Mouse (Mus musculus) adrenal gland, adult (tissue): ENCODE measurements around the gene Ncor2.

ENCODE experiments used
- DNase-seq, 2 experiments: peaks; one replicate each; pipeline ENCODE4 v3.0.0; 2022 to 2023; ENCODE audit warnings: low spot score in 1 of 2; ENCODE audit not compliant: inconsistent age in 2 of 2

Ncor2 gene

DNA sequence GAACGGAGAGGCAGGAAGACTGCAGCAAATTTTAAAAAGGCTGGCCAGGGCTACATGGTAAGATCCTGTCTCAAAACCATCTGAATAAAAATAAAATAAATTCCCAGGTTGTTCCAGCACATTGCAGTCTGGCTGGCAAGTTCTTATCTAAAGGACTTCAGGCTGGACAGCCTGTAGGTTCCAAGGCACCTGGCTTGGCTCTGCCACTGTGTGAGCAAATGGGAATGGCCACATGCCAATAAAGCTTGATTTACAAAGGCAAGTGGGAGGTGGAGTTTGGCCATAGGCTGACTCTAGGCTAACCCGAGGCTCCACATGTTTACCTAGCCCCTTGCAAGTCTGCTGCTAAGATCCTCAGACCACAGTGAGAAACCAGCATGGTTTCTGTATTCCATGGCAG, 108.6 kb downstream of the Ncor2 start:
- DNase-seq, result peak in 1 of 2 experiments; percentile 77

DNA sequence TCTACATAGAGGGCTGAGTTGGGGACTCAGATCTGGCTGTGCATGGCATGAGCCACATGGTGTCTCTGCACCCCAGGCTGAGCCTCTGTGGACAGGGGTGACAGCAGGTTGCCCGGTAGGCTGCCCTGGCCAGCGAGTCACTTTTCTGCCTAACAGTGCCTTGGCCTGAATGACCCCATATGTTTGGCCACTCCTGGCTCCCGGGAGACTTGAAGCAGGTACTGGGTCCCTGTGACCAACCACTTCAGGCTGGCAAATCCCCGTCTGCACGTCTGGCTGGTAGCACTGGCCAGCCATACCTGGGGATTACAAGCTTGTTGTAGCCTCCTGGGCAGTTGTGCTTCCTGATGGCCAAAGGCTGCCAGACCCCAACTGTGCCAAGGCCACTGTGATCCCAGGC, 109.1 kb downstream of the Ncor2 start:
- DNase-seq, result peak; percentile 30 to 61

DNA sequence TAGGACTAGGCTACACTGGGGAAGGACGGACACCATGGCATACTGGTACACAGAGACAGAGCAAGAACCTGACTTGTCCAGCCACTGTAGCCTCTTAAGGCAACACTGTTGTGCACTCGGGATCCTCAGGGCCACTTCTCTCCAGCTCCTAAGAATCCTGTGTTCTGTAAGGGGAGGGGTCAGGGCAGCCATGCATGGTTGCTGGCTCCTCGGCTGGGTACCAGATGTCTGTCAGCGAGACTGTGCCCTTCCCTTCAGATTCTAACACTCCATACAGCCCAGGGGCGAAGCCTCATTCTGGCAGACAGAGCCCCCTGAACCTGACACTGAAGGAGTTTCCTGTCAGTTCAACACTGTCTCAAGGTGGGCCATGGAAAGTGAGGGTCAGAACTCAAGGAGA, 109.6 kb downstream of the Ncor2 start:
- DNase-seq, result no peak

DNA sequence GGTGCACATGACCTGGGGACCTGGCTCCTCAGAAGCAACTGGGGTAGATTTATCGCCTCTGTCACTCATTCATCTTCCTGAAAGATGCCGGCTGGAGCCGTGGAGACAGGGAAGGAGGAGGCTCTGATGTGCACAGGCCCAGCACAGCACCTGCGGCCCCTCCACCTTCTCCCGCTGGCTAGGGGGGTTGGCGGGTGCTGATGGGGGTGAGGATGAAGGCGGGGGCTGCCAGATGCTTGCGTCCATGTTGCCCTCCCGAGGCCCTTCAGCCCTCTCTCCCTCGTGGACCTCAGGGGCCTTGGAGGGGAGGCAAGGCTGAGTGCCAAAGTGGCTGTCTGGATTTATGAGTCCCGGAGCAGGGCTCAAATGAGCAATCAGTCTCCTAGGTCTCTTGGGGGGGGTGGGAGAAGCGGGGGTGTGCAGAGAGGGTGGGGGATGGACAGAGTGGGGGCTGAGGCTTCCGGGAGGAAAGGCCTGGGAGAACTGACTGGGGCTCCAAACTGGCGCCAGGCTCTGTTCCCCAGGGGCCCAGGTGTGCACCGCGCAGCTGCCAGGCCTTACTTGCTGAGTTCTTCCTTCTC, 110.6 kb downstream of the Ncor2 start:
- peak; percentile 67 to 84 for DNase-seq

DNA sequence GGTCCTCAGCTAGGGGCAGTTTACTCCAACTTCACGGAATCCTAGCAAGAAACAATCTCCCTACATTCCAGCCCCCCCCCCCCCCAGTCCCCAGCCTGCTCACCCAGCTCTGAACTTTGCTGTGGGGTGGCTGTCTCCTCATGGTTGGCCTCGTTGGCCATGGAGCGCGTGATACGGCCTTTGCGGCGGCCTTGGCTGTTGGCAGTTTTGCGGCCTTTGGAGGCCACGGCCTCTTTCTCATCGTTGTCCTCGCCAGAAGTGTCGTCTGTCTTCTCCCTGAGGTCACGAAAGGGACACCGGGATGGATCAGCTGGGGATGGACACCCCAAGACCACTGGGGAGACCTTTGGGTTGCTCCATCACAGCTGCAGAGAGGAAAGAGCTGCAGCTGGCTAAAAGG, 111.3 kb downstream of the Ncor2 start:
- peak; percentile 90 to 95 for DNase-seq

DNA sequence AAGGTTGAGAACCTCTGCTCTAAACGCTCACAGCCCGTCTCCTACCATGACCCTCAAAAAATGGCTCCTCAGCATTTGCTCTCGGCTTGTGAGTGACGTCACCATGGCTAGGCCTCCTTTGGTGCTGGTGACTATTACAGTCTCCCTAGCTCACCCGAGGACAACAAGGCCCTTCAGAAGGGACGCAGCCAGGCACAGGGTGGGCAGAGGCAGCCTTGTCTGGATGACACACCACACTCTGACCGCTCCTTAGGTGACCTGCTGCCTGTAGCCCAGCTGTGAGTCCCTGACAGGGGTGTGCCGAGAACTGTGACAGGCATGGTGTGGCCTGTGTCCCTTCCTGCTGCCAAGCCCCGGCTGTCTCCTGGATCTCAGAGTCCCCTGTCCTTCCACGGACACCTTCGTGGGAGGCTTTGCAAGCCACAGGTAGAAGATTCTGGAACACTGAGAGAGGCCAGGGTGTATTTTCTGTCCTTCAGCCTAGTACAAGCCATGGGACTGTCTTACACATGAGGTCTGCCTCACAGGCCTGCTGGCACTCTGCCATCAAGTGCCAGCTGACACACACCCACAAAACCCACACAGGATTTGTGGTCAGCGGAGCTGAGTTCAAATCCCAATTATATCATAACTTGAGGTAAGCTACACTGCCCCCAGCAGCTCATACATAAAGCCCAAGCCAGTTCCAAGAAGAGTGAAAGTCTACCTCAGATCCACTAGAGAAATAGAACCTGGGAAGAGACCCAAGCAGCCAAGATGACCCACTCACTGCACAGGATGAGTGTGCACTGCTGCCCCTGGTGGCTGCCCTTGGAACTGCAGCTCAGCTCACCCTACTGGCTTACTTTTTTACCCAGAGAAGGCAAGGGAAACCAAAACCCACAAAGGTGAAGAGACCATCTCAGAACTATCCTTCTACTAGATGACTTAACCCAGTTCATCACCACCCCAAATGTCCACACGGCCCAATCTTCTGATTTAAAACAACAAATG, 112.2 kb downstream of the Ncor2 start:
- DNase-seq, result peak; percentile 86 to 96

DNA sequence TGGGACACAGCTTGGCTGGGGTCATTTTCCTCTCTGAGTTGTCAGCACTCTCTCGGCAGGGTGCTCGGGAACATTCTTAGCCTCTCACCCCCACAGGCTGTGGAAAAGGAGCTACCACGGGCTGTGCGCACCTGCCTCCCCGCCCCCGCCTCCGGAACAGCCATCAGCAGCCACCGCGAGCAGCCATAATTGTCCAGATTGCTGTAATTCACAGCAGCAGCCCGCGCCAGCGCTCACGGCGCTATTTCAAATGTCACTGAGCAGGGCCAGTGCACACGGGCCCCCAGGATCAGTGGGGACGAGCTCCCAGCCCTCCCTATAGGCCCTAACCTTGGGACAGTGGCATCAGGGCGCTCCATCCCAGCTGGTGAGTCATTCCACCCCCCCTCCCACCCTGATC, 116.0 kb downstream of the Ncor2 start:
- DNase-seq, result peak; percentile 45 to 66

DNA sequence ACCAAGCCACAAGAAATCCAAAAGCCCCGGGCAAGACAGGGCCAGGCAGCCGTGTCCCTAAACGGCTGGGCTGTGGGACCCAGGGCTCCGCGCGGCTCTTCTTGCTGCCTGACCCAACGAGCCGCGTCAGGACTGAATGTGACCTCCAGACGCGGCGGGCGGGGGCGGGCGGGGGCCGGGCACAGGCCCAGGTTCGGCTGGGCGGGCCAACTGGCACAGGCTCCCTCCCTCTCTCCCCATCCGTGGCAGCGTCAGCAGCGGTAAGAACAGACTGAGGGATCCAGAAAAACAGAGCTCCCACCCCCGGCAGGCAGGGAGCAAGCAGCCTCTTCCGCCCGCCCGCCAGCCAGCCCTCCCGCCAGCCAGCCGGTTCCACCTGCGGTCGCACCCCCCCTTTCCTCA, 120.8 kb downstream of the Ncor2 start:
- peak; percentile 89 to 94 for DNase-seq

DNA sequence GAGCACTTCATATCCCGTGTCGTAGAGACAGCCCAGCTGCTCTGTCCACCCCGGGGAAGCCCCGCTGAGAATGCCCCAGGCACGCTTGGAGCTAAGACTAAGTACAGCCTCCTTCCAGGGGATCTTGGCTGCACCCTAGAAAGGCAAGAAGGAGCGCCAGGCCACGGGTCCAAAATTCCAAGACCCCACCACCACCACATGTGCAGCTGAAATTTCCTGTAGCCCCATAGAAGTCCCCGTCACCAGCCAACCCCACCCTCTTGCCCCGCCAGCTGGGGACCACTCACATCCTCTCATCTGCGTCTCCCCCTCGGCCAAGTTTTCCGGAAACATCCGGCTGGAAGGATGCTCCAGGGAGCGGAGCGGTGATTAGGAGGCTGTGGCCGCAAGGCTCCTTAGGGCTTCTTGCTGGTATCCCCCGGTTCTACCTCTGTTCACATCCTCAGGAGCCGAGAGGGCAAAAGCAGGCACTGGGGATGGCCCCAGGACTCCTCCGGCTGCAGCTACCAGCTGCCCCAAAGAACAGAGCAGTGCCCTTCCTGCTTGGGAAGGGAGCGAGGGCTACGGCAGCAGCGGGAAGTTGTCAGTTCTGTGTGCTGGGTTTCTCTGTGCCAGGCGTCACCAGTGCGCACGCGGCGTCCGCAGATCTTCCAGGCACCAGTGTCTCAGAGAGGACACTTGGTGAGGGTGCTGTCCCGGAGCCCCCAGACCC, 121.3 kb downstream of the Ncor2 start:
- peak; percentile 40 to 75 for DNase-seq

DNA sequence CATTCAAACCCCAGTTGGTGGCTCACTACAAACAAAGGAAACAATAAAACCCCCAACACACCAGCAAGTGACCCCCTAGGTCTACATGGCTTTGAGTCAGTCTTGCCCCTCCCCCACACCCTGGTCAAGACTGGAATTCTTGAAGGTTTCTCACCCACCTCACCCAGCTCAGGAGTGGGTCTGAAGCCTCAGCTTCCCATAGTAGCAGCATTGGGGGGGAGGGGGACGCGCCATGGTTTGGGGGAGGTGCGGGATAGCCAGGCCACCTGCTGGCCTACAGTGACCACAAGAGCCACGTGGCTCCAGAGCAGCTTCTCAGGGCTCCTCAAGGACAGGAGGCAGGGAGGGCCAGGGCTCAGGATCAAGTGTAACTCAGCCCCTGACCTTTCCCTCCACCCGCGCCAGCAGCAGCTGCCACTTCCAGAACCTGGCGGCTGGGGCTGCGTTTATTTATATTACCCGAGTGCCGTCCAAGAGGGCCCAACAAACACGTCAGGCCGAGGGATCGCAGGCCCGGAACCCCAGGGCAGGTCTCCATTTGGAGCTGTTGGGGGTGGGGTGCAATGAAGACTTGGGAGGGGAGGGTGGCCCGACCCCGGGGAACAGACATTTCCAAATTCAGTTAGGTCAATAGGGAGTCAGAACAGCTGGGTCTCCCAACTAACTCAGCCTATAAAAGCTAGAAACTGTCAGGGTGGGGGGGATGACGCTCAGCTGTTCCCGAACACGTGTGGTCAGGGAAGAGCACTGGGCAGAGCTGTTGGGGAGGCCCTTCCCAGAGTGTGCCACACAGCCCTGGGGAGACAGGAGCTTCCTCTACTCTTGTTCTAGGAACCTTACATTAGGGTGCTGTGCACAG, 122.1 kb downstream of the Ncor2 start:
- DNase-seq, result peak; percentile 87 to 93

DNA sequence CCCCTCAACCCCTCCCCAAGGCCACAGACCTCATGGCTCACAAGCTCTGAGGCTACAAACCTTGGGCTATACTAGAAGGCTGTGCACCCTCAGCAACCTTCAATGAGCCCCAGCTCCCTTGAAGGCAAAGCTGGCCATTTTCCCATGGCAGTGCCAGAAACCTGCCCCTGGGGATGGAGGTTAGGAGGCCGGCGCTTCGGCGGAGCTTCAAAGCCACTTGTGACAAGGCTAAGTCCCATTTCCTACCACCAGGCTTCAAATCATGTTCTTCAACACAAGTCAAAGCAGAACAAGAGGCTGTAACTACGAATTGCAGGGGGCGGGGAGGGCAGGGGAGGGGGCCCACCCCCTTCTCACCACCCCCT, 122.7 kb downstream of the Ncor2 start:
- peak; percentile 71 to 87 for DNase-seq

DNA sequence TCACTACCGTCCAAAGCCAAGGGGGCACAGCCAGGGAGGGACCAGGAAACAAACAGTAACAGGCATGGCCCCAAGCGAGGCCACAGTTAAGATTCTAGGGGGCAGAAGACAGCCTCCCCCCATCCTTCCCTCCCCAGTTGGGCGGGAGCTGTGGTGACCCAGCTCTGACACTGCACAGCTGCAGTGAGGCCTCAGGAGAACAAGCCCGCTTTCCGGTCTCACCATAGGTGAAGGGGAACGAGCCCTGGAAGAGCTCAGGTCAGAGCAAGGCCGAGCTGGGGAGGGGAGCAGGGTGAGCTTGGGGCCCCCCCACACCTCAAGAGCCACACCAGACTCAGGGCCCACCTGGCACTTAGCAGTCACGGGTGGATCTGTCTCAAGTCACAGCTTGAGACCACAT, 123.1 kb downstream of the Ncor2 start:
- no peak for DNase-seq

DNA sequence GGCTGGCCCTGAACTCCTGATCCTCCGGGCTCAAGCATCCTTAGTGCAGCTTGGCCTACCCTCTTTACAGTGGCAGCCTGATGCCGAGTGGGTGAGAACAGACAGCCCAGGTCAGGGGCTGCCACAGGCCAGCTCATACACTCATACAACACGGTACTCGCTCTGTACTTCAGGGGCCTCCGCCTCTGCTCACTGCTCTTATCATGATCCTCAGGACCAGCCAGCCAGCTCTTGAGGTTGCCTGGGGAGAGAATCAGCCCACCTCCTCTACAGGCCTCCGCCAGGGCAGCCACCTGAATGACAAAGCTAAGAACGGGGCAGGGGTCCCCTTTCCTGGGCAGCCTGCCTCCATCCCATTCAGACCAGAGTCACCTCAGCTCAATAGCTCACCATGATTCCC, 125.4 kb downstream of the Ncor2 start:
- DNase-seq, result no peak

DNA sequence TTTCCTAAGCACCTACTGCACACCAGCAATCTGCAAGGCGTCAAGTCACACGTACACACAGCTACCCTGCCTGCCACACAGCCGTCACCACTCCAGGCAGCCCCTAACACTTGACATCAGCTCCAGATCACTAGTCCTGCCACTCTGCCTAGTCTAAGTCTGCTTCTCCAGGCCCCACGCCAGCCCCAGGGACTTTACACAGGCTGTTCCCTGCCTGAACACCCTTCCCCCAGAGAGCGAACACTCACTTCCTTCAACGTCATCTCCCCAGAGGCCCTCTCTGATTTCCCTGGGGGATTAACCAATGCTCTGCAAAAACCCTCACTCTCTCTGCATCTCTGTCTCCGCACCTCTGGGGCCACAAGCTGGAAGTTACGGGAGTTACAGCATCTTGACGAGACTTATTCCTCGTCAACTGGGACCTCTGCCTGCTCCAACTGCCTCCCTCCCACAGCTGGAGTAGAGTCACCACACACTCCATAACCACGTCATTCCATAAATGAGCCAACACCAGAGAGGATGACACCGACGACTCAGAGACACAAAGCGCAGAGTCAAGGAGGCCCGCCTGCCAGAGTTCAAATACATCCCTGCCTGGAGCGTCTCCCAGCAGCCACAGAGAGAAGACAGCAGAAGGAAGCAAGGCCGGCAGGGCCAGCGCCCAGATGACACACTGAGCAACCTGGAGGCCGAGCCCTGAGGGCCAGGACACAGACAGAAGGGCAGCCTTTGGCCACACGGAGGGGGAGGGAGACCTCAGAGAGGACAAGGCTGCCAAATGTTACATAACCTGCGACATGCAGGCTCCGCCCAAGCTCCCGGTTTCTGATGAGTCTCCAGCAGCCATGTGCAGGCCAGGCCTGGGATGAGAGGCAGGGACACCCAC, 126.2 kb downstream of the Ncor2 start:
- peak; percentile 94 to 97 for DNase-seq

DNA sequence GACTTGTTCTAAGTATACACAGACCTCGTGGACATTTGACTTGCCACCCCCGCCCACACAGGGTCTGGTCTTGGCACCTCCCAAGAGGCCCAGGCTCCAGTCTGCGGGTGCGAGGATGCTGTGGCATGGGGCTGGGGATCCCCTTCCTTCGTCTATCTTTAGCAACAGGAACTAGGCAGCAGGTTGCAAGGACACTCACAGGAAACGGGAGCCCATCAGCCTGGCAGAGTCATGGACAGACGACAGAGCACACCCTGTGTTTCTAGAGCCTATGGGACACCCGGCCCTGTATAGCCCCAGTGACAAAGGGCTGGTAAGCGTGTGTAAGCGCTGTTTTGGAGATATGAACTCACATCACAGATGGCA, 126.8 kb downstream of the Ncor2 start:
- DNase-seq, result peak; percentile 40 to 67

DNA sequence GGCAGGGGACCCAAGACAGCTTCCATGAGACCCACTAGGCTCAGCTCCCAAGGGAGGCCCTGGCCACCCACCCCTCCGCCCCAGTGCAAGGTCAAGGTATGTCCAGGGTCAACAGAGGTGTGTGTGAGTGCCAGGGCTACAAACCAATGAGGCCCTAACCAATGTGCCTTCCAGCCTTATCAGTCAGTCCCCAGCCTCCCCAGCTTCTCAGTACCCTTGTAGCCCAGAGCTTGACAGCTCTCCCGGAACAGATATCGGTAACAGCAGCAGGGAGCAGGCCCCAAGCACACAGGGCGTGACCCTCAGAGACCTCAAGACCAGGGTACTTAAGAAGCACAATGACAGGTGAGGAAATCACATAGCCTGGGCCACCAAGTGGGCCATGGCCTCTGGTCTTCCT, 129.5 kb downstream of the Ncor2 start:
- DNase-seq, result no peak

DNA sequence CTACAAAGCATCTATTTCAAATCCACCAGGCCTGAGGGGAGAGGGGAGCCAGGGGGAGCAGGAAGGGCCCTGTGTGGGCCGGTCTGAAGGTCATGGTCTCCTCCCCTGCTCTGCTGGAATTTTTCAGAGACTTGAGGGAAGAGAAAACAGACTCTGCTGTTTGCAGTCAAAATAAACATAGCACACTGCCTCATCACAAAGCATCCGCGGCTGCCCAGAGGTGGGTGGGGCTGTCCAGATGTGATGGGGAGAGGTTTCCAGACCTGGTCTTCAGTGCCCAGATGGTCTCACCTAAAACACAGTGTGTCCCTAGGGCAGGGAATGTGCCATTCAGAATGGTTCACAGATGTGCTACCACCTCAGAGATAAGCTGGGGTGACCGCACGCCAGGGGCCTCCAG, 132.6 kb downstream of the Ncor2 start:
- no peak for DNase-seq

DNA sequence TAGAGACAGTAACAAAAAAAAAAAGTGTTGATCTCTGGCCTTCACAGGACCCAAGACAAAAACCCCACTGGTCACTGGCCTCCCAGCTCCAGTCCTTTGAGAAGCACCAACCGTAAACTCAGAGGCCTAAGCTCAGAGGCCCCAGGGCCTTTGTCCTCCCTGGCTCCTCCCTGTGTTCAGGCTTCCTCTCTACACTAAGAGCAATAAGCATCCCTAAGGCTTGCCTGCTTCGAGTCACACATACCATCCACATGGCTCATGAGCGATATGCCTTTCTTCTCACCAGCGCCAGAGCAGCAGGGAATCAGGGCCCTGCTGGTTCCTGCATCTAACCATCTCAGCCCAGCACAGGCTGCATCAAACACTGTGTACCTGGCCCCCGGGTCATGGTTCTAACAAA, 133.8 kb downstream of the Ncor2 start:
- no peak for DNase-seq

DNA sequence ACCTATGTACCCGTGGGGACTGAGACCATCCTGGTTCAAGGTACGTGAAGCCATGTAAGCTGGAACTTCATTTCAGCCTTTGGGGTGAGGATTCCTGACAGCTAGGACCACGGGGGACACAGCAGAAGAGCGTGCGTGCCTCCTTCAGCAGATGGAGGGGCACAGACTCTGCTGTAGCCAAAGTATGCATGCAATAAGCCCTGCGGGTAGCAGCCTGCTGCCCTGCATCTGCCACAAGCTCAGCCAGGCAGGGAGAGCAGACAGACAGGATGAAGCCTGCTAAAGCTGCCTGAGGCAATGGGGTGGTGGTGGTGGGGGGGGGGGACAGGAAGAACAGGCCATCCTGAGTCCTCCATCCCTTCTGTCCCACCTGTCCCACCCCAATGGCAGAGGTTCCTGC, 135.6 kb downstream of the Ncor2 start:
- DNase-seq, result no peak

DNA sequence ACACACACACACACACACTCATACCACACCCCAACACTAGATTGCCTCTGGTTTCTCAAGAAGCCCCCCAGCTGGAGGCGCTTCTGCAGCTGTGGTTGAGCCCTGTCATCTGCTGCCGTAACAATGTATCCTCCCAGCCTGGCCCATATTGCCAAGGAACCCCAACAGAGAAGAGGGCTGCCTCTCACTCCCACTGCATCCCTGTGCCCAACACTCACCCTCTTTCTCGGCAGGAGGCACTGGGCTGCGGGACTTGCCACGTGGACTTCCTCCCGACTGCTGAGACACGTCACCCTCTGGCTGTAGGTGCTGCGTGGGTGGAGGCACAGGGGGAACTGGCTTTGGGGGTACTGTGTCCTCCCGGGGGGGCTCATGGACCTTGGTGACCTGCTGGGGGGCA, 137.4 kb downstream of the Ncor2 start:
- DNase-seq, result no peak
